Mouse (Mus musculus) forebrain, embryonic 10.5 days (tissue): ENCODE measurements around the gene Rab42. TPM values are rescaled to one million over a fixed set of nuclear protein-coding genes. Genes with fewer than 3 reads are reported as not detected.
"Not testable (repeated sequence)": the region's sequence is repeated elsewhere in the genome, so short reads cannot be mapped to it uniquely, and the experiment has no call there.

Source experiments
- DNase-seq: peaks from one replicate; pipeline ENCODE4 v3.0.0-alpha.2; 2017; ENCODE audit warnings: low spot score; ENCODE audit errors: extremely low spot score
- H3K27ac ChIP-seq: fragments of 300-500 bp; sonication (generic); 2 replicates; pipeline ENCODE4 v1.5.1; 2016; ENCODE audit warnings: mild to moderate bottlenecking
- H3K27me3 ChIP-seq: fragments of 300-500 bp; sonication (generic); 2 replicates; pipeline ENCODE4 v1.6.1; 2016; ENCODE audit warnings: mild to moderate bottlenecking; ENCODE audit not compliant: poor library complexity, severe bottlenecking
- H3K36me3 ChIP-seq: fragments of 300-500 bp; sonication (generic); replicated peaks from 2 replicates; pipeline ENCODE4 v1.6.1; 2016; ENCODE audit warnings: mild to moderate bottlenecking, moderate library complexity
- H3K4me1 ChIP-seq: fragments of 300-500 bp; sonication (generic); 2 replicates; pipeline ENCODE4 v1.6.1; 2016
- H3K4me3 ChIP-seq: fragments of 300-500 bp; sonication (generic); 2 replicates; pipeline ENCODE4 v1.5.1; 2016; ENCODE audit warnings: mild to moderate bottlenecking, moderate library complexity
- H3K9me3 ChIP-seq: fragments of 300-500 bp; sonication (generic); 2 replicates; pipeline ENCODE4 v1.6.1; 2016; ENCODE audit warnings: mild to moderate bottlenecking, moderate library complexity
- WGBS: fragments of 180-500 bp; shearing (Covaris S2); methylation state at CpG from one replicate; pipeline ENCODE4 v1.1.7; 2016; 5-methylcytosine and 5-hydroxymethylcytosine counted together
- polyA plus RNA-seq: library from polyadenylated mRNA; unstranded; fragments of >200 nt; fragmentation: Nextera tagmentation; extraction: Ambion mirVana; gene quantifications from 2 replicates; pipeline ENCODE4 v1.2.1, GENCODE M21; 2016

Rab42 gene
- polyA plus RNA-seq, 1 experiment from 2014 or later, result 0.97 TPM

- Histone ChIP-seq H3K36me3 (peaks cover 65% of the 10 kb centered on the region), H3K4me1 (no peaks in the 10 kb centered on the region), H3K4me3 (no peak overlapping the region), H3K9me3 (peaks cover 5% of the 10 kb centered on the region; the same call in 1 of the 2 replicates), H3K27ac (no peak overlapping the region), H3K27me3 (no peaks in the 10 kb centered on the region)
- DNase-seq, result no peak
- WGBS, result 85% methylated on average over 12 of the region's 12 CpGs
Observed at GRCm38 (mm10) chr4:132291624-132292335, 11.4 kb downstream of the Rab42 start.

- H3K36me3 ChIP-seq, result peaks cover 72% of the 10 kb centered on the region
- DNase-seq, result no peak
- WGBS, result 96% methylated on average over 4 of the region's 4 CpGs
Observed at GRCm38 (mm10) chr4:132291056-132291455, 12.1 kb downstream of the Rab42 start.

GRCm38 (mm10) chr4:132288840-132289239 is 14.3 kb downstream of the Rab42 start:
- DNase-seq, H3K27me3 ChIP-seq, H3K4me1 ChIP-seq, H3K27ac ChIP-seq, H3K4me3 ChIP-seq, H3K9me3 ChIP-seq: not testable (repeated sequence)
- 85% methylated on average over 4 of the region's 5 CpGs for WGBS
- H3K36me3 ChIP-seq, result peaks cover 82% of the 10 kb centered on the region

More at GRCm38 (mm10) chr4:132291056-132291455, 12.1 kb downstream of the Rab42 start:
- Histone ChIP-seq H3K9me3 (peaks cover 5% of the 10 kb centered on the region; the same call in 1 of the 2 replicates), H3K4me1 (no peaks in the 10 kb centered on the region), H3K27ac (no peak overlapping the region), H3K4me3 (no peak overlapping the region), H3K27me3 (no peaks in the 10 kb centered on the region)

DNA sequence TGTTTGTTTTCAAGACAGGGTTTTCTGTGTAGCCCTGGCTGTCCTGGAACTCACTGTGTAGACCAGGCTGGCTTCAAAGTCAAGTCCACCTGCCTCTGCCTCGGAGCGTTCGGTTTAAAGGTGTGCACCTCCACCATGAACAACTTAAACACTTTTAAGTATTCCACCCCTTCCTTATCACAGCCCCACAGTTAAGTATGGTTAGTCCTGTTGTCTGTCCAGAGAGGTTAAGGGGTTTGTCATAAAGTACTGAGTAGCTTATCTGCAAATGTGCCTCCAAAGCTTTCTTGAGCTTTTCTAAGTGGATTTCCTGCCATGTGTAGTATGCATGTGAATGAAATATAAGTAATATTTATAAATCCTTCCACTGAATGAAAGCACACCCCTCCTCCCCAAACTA is 27.2 kb downstream of the Rab42 start:
- Histone ChIP-seq H3K4me3 (peak overlapping the region; percentile 81; the same call in 1 of the 2 replicates), H3K27ac (no peak overlapping the region), H3K36me3 (peaks cover 12% of the 10 kb centered on the region), H3K9me3 (no peaks in the 10 kb centered on the region), H3K4me1 (peaks cover 28% of the 10 kb centered on the region), H3K27me3 (no peaks in the 10 kb centered on the region)
- 92% methylated on average over 3 of the region's 3 CpGs for WGBS
- no peak for DNase-seq

- Histone ChIP-seq H3K4me3 (peak within 1 kb of the TSS; percentile 81), H3K9me3 (no peaks in the 10 kb centered on the region), H3K27ac (peak within 1 kb of the TSS; percentile 94), H3K36me3 (peaks cover 4% of the 10 kb centered on the region; the same call in 1 of the 2 replicates), H3K27me3 (no peaks in the 10 kb centered on the region), H3K4me1 (peaks cover 35% of the 10 kb centered on the region)
- DNase-seq, result peak; percentile 95
- WGBS, result under 1% methylated on average over 48 of the region's 48 CpGs
Observed at GRCm38 (mm10) chr4:132274156-132274862, 28.9 kb downstream of the Rab42 start, which contains the start of gene Taf12. Gene Taf12, plus strand, starts transcription at chr4:132274375.

DNA sequence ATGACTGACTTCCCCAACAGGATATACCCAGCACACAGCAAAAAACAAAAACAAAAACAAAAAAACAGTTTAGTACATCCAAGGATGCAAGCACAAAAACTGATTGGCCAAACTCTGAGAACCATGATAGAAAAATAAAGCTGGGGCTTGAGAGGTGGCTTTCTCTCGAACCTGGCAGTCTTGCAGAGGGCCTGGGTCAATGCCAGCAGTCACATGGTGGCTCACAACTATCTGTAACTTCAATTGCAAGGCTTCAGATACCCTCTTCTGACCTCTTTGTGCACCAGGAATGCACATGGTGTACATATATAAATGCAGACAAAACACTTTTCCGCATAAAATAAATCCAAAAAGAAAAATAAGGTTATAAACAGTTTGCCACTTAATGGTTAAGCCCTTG is 30.0 kb downstream of the Rab42 start:
- DNase-seq, result no peak
- Histone ChIP-seq H3K9me3 (no peaks in the 10 kb centered on the region), H3K27me3 (no peaks in the 10 kb centered on the region), H3K36me3 (peaks cover 4% of the 10 kb centered on the region; the same call in 1 of the 2 replicates), H3K27ac (peak overlapping the region; percentile 94), H3K4me1 (peaks cover 35% of the 10 kb centered on the region), H3K4me3 (peak overlapping the region; percentile 81)
- WGBS, result 82% methylated on average over 2 of the region's 2 CpGs

DNA sequence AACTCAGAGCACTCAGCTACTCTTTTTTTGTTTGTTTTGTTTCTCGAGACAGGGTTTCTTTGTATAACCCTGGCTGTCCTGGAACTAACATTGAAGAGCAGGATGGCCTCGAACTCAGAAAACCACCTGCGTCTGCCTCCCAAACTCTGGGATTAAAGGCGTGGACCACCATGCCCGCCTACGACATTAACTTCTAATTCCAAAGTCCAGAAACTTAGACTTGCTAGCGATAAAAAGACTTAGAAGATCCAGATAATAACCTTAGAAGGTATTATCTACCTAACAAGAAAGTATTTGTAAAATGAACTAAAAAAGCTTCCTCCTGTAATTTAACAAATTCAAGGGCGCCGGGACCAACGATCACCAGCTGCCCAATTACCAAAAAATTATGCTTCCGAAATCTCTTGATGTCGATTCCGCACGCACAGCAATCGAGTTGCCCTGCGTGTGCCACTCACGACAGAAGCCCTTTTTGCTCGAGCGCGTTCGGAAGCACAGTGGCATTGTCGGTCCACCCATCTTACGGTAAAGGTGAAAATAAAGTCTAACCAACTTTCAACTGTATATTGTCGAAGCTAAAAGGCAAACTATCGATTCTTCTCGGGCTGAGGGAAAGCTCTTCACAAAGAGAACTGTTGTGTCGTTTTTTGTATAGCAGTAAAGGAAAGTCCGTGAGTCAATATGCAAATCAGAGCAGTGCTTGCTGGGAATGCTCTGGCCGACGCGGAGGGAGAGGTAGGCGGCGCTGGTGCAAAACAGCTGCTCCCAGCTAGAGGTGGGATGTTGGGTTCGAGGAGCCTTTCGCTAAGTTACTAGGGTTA is 33.2 kb downstream of the Rab42 start:
- Histone ChIP-seq H3K36me3 (no peaks in the 10 kb centered on the region), H3K4me1 (peaks cover 22% of the 10 kb centered on the region), H3K9me3 (no peaks in the 10 kb centered on the region), H3K4me3 (peak overlapping the region; percentile 34), H3K27me3 (no peaks in the 10 kb centered on the region), H3K27ac (peak overlapping the region; percentile 94)
- peak; percentile 92 for DNase-seq
- under 1% methylated on average over 35 of the region's 35 CpGs for WGBS

DNA sequence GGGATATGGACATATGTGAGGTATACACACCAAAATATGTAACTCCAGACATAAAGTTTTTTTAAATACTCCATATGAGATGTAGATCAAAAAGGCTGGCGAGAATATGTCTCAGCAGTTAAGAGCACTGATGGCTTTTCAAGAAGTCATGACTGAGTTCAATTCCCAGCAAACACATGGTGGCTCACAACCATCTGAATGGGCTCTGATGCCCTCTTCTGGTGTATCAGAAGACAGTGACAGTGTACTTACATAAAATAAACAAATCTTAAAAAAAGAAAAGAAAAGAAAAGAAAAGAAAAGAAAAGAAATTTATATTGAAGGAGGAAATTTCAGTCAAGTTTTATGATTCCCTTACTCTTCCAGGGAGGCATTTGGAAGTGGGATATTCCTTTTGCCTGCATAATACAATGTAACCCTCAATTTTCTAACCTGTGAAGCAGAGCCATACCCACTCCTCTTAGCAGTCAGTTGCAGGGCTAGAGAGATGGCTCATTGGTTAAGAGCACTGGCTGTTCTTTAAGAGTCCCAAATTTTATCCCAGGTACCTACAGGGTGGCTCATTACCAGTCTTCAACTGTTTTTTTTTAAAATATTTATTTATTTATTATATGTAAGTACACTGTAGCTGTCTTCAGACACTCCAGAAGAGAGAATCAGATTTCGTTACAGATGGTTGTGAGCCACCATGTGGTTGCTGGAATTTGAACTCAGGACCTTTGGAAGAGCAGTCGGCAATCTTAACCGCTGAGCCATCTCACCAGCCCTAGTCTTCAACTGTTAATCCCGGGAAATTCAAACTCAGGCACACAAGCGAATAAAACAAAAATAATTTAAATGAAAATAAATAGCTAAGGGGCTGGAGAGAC is 34.1 kb downstream of the Rab42 start:
- H3K4me3 ChIP-seq, result no peak overlapping the region
- no peak for DNase-seq
- H3K27me3 ChIP-seq, result no peaks in the 10 kb centered on the region
- H3K27ac ChIP-seq, result no peak overlapping the region
- H3K9me3 ChIP-seq, result no peaks in the 10 kb centered on the region
- WGBS, result 17% methylated on average over 6 of the region's 6 CpGs
- H3K36me3 ChIP-seq, result no peaks in the 10 kb centered on the region
- peaks cover 21% of the 10 kb centered on the region for H3K4me1 ChIP-seq

GRCm38 (mm10) chr4:132266835-132267349 is 36.3 kb downstream of the Rab42 start:
- no peak for DNase-seq
- 85% methylated on average over 3 of the region's 3 CpGs for WGBS
- Histone ChIP-seq H3K27ac (no peak overlapping the region), H3K27me3 (no peaks in the 10 kb centered on the region), H3K4me3 (no peak overlapping the region), H3K4me1 (peaks cover 14% of the 10 kb centered on the region), H3K9me3 (no peaks in the 10 kb centered on the region), H3K36me3 (no peaks in the 10 kb centered on the region)

DNA sequence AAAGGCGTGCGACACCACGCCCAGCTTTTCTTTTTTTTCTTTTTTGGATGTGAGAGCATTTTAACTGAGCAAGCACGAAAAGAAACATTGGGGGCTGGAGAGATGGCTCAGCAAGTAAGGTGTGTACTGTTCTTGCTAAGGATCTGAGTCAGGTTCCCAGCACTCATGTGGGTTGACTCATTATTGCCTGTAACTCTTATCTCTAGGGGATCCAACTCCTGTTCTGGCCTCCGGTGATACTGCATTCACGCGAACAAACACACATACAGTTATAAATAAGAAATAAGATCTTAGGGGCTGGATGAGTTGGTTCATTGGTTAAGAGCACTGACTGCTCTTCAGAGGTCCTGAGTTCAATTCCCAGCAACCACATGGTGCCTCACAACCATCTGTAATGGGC is 39.9 kb downstream of the Rab42 start:
- no peak overlapping the region for H3K4me3 ChIP-seq
- no peaks in the 10 kb centered on the region for H3K9me3 ChIP-seq
- DNase-seq, result no peak
- H3K27me3 ChIP-seq, result no peaks in the 10 kb centered on the region
- H3K4me1 ChIP-seq, result peaks cover 27% of the 10 kb centered on the region
- no peak overlapping the region for H3K27ac ChIP-seq
- 92% methylated on average over 7 of the region's 7 CpGs for WGBS
- H3K36me3 ChIP-seq, result peaks cover 3% of the 10 kb centered on the region

- peak overlapping the region; percentile 92; the same call in 1 of the 2 replicates for H3K4me3 ChIP-seq
- 79% methylated on average over 5 of the region's 5 CpGs for WGBS
- peak overlapping the region; percentile 99; the same call in 1 of the 2 replicates for H3K27ac ChIP-seq
Observed at GRCm38 (mm10) chr4:132262358-132262616, 40.9 kb downstream of the Rab42 start.

More at GRCm38 (mm10) chr4:132262358-132262616, 40.9 kb downstream of the Rab42 start:
- Histone ChIP-seq H3K9me3 (no peaks in the 10 kb centered on the region), H3K27me3 (no peaks in the 10 kb centered on the region), H3K4me1 (peaks cover 27% of the 10 kb centered on the region), H3K36me3 (peaks cover 12% of the 10 kb centered on the region)
- no peak for DNase-seq
